Mouse (Mus musculus): Measurements from ENCODE around the gene Gm47841. TPM values are rescaled to one million over a fixed set of nuclear protein-coding genes. Genes with fewer than 3 reads are reported as not detected.

Gm47841 gene
- total RNA-seq, 2 experiments from 2014 or later = not detected

Other genes with a start within 250 kb of the Gm47841 start
- 100 to 1,000 TPM; 212 to 242 TPM for gene Scn8a, start 177.5 kb downstream of the Gm47841 start, total RNA-seq (2021)
- gene Fignl2, start 31.2 kb upstream of the Gm47841 start, total RNA-seq (2021) = 1 to 10 TPM; 1.5 to 1.8 TPM
- not detected for gene Ankrd33, start 68.4 kb upstream of the Gm47841 start, total RNA-seq (2021)
- gene Acvrl1, start 81.1 kb upstream of the Gm47841 start, total RNA-seq (2021) = 10 to 100 TPM; 12.3 to 12.5 TPM
- 100 to 1,000 TPM; 109 to 112 TPM for gene Acvr1b, start 126.7 kb upstream of the Gm47841 start, total RNA-seq (2021)
- 10 to 100 TPM; 84.2 to 95.8 TPM for gene Grasp, start 176.8 kb upstream of the Gm47841 start, total RNA-seq (2021)
- 100 to 1,000 TPM; 111 to 133 TPM for gene Nr4a1, start 206.9 kb upstream of the Gm47841 start, total RNA-seq (2021)
- gene Atg101, start 236.9 kb upstream of the Gm47841 start, total RNA-seq (2021) = 10 to 100 TPM; 40.3 to 43.6 TPM
- gene 6030408B16Rik, start 245.8 kb upstream of the Gm47841 start, total RNA-seq (2021) = not detected

All from left cerebral cortex, postnatal 25 days (tissue).